Mouse (Mus musculus) layer of hippocampus, postnatal 10 days (tissue): ENCODE results near the gene Gm5861. TPM values are rescaled to one million over a fixed set of nuclear protein-coding genes. Genes with fewer than 3 reads are reported as not detected.
"Not testable (repeated sequence)": the region's sequence is repeated elsewhere in the genome, so short reads cannot be mapped to it uniquely, and the experiment has no call there.

Source experiments
- DNase-seq, 2 experiments: peaks; one replicate each; pipeline ENCODE4 v3.0.0; 2021; ENCODE audit warnings: low spot score in 2 of 2
- long read RNA-seq: library from polyadenylated mRNA; stranded (forward); transcript quantifications from one replicate; pipeline ENCODE4 v2.0.0, GENCODE M21; 2023
- total RNA-seq, 2 experiments: library from RNA; stranded (reverse); gene quantifications; 2 replicates each; pipeline ENCODE4 v1.2.3; 2021

Gene Gm5861
- not detected for total RNA-seq
- long read RNA-seq, result 0 reads

- not testable (repeated sequence) for DNase-seq
Observed at GRCm38 (mm10) chr5:11182772-11183171, at the start of gene Gm5861. Gene Gm5861, plus strand, starts transcription at chr5:11183072.

GRCm38 (mm10) chr5:11138031-11138430, 44.8 kb upstream of the Gm5861 start:
- peak in 1 of 2 experiments; percentile 9 for DNase-seq

Other genes starting within 250 kb of the Gm5861 start
- not detected for gene Gm8871, start 235.3 kb upstream of the Gm5861 start, total RNA-seq
- not detected for gene Gm8857, start 235.3 kb upstream of the Gm5861 start, total RNA-seq
- gene Gm8879, start 55.4 kb upstream of the Gm5861 start, total RNA-seq, result not detected
- gene Gm8890, start 73.0 kb downstream of the Gm5861 start, total RNA-seq, result not detected
- not detected for gene Speer1, start 158.4 kb downstream of the Gm5861 start, total RNA-seq
- gene Gm8897, start 233.3 kb downstream of the Gm5861 start, total RNA-seq, result not detected